Mouse (Mus musculus): ENCODE results near the gene Hnrnpa1.

DNA sequence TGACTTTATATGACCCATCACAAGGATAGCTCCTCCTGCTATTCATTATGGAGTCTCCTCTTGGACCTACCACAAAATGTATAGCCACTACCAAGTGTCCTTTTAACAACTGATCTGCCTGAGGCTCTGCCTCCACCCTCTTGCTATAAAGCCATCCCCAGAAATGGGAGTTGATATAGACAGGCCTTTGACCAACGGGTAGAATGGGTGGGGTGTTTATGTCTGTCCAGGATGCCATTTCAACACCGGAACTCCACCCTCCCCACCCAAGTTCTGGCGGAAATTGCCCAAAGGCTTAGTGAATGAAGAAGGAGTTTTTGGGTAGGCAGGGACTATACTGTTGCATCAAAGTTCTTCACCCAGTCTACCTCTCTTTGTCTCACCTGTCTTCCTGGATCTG, 12.4 kb downstream of the Hnrnpa1 start:
- no peak for TF ChIP-seq CTCF (IDR thresholded peaks at IDR 0.05)
- no peak for TF ChIP-seq POLR2A (IDR thresholded peaks at IDR 0.05; ENCODE audit: insufficient read depth, low read depth, low read length)
- TF ChIP-seq EP300 (IDR thresholded peaks at IDR 0.05; ENCODE audit: insufficient read depth, low read depth, low read length), result no peak
